Mouse (Mus musculus): ENCODE measurements at regions not wholly inside any gene's neighbourhood (a gene's known extent, or its start where the extent isn't known, plus 50 kb on each side); places are given as distances from the start of the nearest gene placed in this dataset.
"Not testable (repeated sequence)": the region's sequence is repeated elsewhere in the genome, so short reads cannot be mapped to it uniquely, and the experiment has no call there.

DNA sequence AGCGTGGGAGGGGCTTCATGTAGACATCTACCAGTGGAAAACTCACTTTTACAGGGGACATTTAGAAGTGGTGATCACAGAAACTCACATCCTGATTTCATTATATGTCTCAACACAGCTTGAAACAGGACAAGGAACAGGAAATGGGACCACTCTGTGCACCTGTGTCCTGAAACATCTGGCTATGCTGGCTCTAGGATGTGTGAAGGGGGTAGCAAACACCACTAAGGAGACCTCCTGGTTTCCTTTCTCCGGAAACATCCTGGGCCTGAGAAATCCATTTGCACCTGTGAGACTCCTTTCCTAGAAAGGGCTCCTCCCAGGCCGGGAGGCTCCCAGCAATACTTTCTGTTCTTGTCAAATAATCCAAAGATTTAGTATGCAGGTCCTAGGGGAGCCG, 167.1 kb downstream of the Opa1 start:
- no peak for DNase-seq

DNA sequence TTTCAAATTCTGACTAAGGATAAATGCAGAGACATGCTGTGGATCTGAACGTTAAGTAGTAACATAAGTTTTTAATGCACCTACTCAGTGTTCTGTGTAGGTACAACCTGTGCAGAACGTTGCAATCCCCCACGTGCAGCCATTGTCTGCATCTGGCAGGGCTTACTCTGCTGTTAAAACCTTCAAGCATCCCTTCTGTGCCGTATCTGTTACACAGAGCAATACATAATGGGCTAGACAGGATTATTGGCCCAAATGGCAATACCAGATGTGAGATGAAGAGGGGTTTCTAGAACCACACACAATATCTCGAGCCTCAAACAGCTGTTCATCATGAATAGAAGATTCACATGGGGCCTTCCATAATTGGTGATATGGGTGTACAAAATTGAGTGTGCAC, 170.0 kb downstream of the Opa1 start:
- no peak for DNase-seq

DNA sequence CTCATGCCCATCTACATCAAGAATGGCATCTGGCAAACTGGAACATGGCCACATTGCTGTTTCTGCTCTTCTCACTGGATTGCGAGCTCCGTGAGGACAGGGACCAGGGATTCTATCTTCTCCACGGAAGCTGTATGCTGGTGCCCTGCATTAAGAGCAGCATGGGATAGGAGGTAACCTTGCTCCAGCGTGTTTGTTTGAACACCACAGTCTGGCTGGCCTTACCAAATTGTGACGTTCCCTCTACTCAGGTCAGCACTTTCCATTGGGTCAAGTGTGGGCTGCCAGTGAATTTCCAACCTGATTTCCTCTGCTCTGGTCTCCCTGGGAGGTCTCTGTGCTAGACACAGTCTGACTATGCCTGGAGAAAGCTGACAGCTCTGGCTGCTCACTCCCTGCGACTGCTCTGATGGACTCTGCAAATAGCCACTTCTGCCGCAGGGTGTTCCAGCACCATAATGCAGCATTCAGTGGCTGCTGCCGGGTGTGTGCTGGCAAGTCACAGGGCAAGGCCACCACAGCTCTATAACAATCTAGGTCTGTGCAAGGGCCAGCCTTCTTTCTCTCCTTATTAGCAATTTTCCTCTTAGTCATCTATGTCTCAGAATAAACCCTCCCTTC, 175.6 kb downstream of the Opa1 start:
- peak in 1 of 2 experiments; percentile 11 for DNase-seq

DNA sequence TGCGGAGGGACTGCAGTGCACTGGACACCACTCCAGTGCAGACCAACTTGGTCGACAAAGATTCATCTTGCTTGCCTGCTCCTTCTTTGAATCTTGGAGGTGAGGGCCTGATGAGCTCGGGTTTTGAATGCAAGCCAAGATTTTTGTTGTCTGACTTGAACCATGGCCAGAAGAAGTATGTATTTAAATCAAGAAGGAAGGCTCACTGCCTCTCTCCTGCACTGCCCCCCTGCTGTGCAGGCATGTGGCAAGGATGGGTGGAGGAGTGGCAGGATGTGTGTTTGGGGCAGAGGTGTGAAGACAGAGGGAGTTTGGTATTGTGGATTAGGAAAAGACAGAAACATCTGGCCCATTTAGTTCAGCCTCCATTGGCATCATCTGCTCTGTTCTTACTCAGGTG, 179.1 kb downstream of the Opa1 start:
- DNase-seq: no peak

DNA sequence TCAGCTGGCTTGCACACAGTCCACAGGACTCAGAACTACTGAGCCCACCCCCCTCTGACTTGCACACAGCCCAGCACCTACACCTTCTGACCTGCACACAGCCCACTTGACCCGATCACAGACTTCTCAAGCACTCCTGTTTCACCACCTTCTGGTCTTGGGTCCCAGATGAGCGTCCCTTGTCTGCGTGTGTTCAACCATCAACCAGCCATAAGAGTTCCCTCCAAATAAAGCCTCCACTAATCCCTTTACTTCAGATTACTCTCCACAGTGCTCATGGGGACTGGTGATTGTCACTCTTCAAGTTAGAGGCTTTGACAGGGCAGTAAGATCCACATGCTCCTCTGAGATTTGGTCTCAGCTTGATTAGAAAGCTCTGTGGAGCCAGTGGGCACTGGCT, 180.3 kb downstream of the Opa1 start:
- no peak for DNase-seq

DNA sequence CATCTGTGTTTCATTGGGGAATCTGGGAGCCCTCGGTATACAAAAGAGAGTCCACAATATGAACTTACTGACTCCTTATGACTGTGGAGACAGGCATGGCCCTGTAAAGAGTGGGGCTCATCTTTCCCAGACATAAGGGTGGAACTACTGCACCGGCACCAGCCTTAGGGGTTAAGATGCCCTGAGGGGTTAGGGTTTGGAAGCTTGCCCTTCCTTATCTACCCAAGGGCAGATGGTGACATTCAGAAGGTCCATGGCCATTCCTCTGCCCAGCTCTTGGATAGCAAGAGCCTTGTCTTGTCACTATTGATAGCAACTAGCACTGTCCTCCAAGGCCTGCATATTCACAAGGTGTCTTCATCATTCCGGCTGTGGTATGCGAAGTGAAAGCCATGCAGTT, 181.5 kb downstream of the Opa1 start:
- DNase-seq: no peak

DNA sequence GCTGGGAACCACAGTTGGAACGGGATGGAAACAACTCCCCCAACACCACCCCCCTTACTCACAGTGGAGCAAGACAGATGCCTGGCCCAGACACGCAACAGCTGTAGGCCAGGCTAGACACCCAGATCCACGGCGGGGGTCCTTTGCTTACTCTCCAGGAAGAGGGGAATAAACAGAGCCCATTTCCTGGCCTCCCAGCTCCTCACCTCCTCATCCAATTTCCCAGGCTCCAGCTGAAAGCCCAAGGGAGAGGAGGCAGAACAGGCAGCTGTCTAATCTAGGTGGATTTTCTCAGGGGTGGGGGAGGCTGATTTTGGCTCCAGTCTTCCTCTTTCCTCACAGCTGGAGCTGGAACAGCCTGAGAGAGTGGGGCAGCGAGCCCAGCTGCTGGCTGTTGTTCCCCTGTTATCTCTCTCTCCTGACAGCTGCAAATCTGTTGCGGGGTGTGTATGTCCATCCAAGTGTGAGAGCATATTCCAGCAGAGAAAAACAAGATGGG, 182.7 kb downstream of the Opa1 start:
- no peak for DNase-seq

DNA sequence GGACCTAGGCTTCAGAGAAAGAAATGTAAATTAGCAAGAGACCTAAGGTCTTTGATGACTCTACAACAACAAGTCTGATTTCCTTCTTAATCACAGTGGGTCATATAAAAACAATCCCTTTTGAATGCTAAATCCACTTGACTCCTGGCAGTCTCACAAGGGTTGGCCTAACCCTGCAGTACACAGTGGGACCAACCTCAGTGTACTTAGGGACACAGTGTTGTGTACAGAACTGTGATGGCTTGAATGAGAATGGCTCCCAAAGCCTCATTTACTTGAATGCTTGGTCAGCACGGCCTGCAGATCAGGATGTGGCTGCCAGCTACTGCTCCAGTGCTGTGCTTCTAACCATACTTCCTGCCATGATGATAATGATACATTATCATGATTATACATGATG, 185.2 kb downstream of the Opa1 start:
- no peak for DNase-seq

DNA sequence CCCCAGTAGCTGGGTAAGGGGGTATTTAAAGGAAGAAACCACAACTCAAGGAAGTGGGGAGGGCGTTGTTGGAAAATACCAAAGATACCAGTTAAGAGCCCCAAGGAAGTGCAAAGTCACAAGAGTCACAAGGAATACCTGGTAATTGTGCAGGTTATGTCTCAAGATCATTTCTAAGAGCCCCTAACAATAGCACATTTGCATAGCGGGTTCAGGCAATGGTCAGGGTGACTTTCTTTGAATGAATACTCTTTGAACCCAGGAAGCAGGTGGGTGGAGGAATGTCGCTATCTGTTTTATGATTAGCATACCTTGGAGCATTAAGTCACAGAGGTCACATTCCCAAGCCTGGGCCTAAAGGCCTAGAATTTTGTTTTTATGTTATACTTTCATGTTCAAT, 186.7 kb downstream of the Opa1 start:
- not testable (repeated sequence) for DNase-seq

DNA sequence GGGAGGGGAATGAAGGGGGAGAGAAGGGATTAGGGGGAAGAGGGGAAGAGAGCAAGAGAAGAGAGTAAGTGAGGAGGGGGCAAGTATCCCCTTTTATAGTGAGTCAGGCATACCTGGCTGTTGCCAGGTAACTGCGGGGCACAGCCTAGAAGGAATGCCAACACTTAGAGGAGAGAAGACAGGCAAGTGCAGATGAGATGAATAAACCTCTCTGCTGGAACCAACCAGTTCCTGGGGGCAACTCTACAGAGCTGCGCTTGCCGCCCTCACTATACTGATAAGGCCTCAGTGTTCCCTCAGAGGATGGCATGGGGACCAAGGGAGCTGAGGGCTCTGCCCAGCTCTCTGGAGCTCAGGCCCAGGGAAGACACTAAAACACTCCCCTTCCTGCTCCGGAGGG, 192.2 kb downstream of the Opa1 start:
- DNase-seq: no peak

DNA sequence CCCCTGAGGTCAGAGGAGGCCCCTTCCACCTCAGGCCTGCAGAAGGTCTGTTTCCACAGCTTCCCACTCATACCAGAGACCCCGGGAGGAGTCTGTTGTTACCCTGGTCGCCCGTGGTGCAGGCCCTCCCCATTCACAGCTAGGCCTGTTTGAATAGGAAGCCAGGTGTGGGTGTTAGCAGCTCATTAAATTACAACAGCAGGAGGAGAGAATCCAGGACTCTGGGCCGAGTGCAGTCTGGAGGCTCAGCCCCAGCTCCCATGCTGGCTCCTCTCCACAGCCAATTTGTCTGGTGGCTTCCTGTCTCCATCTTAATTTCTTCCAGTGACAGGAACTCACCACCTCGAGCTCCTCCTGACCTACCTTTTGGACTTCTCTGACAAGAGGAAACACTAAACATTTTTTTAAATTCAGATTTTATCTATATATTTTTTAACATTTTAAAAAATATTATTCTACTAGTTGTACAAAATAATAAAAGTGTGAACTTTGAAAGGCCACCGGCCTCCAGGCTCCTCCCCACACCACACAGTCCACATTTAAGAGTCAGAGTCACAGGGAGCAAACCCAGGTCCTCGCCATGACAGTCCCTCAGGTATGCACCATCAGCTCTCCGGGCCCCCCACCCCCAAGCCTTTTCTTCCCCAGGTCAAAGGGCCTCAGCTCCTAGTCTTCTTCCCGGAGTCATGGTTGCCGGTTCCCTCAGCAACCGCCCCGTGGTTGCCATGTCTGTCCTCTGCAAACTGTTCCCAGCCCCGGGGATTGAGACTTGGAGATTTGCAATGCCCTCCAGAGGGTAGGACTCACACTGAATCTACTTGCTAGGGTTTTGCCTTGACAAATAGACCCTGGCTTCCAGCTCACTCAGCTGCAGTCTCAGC, 192.8 kb downstream of the Opa1 start:
- no peak for DNase-seq

DNA sequence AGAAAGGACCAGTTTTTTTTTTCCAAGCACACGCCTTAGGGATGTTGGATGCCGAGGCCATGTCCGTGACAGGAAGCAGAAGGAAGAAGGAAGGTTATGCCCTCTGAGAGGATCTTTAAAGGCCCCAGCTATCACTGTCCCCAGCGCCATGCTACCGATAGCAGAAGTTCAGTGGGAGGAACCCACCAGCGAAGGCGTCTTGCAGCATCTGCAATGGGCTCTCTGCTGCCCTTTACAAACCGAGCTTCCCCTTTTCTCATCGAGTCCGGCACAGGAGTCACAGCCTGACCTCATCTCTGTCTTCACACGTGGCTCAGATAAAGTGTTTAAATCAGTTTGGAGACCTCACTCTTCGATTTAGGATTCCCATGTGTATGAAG, 193.5 kb downstream of the Opa1 start:
- DNase-seq: no peak

DNA sequence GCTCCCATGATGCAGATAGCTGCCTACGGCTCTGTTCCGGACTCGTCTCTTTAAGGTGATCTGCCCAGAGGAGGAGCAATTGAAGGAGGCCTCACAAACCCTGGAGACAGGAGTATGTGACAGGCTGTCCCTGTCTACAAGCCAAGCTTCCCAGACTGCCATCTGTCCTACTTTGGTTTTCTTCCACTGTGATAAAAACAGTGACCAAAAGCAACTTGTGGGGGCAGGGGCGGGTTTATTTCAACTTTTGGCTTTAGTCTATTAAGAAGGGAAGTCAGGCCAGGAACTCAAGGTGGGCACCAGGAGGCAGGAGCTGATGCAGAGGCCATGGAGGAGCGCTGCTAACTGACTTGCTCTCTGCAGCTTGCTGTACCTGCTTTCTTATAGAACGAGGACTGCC, 193.9 kb downstream of the Opa1 start:
- DNase-seq: no peak

DNA sequence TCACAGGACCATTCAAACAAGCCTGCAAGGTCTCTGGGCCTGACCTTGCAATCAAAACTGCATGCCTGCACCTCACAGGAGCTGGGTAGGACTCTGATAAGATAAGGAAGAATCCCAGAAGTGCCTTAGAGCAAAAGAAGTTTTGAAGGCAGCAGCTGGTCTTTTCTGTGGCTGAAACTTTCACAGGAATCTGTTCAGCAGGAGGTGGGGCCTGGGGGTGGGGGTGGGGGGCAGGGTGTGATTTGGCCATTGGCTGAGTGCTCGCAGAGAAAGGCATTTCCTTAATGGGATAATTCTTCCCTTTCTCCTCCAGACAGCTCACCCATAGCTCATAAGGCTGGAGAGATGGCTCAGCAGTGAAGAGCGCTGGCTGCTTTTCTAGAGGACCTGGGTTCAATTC, 195.8 kb downstream of the Opa1 start:
- no peak for DNase-seq

DNA sequence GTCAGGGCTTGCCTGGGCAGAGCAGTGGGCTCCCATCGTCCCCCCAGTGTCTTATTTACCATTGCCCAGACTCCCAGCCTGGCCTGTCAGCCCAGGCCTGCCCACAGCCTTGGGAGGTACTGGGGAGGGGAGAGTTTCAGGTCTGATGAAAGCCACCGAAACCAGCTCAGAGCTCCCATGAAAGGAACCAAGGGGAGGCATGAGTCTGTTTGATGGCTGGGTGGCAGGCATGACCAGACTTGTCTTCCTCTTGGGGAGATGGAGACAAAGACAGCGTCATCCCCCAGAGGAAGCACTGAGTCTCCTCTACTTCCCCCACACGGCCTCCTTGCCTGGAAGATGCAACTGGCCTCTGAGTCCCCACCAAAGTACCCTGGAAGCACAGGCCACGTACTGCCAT, 196.7 kb downstream of the Opa1 start:
- DNase-seq: no peak

DNA sequence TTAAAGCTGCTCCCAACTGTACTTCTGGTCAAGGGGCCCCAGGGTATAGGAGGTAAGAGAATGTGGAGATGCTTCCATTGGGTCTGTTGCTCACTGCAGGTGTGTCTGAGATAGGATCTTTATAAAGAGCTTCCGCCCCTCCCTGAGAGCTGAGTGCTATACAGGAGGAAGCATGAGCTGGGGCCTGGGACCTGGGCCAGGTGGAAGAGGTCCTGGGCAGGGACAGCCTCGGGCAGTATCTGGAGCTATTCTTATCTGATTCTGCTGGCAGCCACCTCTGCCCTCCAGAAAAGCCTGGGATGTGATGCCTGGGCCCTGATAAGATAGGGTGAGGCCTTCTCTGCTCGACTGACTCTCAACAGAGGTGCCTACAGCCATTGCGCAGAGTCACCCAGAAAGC, 203.3 kb downstream of the Opa1 start:
- DNase-seq: no peak

DNA sequence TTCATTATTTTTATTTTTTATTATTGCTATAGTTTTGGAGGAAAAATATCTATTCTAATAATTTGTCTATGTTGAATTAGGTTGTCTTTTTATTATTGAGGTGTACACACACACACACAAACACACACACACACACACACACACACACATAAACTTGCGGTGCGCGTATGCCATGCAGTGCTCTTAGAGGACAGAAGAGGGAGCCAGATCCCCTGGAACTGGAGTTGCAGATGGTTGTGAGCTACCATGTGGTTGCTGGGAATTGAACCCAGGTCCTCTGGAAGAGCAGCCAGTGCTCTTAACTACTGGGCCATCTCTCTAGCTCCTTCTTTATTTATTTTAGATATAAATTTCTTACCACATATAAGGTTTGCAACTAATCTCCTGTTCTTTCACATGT, 206.0 kb downstream of the Opa1 start:
- no peak for DNase-seq

DNA sequence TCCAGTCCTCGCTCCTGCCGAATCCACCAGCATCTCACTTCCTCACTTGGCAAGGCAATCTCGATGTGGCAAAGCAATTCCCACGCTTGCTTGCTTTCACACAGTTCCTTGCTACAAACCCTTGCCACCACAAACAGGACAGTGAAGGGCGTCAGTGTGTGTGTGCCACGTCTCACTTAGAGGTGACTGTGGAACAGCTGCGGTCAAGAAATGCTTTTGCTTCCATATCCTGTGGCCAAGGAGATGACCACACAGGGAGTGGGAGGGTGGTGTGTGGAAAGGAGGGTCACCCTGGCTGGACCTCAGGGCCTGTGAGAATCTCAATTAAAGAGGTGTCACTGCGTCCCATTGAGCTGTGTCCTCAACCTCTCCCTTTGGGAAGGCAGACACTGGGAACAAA, 207.4 kb downstream of the Opa1 start:
- DNase-seq: no peak

DNA sequence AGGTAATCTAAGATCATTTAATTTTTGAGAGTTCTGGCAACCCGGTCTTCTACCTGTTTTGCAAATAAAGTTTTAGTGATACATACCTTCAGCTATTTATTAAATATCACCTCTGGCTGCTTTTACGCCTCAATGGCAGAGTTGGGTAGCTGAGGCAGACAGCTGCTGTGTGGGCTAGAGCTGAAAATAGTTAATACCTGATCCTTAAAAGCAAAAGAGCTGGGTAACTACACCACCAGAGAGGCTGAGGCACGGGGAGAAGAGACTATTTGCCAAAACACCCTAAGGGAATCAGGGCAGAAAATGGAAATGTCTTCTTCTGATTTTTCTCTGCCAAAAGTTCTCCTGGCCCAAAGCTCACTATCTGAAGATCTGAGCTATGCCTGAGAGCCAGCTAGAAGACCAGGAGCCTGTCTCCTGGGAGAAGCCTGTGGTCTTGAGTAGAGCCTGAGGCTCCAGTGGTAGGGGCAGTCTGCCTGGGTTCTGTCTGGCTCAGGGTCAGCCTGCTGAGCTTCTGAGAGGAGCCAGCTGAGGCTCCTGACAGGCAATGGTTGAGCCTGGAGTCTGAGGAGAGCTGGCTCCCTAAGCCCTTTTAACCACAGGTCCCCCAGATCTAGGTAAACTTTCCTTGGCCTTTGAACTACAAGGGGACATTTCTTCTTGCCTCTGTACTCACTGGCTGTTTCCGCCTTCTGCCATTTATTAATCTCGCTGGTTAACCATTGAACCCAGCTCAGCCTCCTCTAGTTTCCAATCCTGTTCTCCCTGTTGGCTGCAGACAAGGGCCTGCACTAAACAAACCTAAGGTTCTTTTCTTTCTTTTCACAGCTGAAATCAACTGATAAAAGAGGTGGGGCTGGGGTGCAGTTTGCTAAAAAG, 208.7 kb downstream of the Opa1 start:
- DNase-seq: peak; percentile 88 to 94

DNA sequence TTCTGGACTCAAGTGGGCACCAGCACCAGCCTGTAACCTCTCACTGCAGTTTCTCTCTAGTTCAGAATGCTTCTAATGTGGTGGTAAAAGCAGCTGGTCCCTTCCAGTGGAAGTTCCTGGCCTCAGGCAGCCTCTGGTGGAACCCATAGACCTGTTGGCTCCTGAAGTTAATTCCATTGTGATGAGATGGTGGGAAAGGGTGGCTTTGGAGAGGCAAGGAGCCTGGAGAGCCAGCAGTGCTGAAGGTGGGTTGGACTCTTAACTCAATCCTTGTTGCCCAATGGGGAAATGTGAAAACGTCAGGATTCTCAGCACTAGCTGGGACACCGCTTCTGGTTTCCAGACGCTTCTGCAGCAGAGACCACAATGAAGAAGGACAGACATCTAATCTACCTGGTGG, 210.9 kb downstream of the Opa1 start:
- DNase-seq: no peak

DNA sequence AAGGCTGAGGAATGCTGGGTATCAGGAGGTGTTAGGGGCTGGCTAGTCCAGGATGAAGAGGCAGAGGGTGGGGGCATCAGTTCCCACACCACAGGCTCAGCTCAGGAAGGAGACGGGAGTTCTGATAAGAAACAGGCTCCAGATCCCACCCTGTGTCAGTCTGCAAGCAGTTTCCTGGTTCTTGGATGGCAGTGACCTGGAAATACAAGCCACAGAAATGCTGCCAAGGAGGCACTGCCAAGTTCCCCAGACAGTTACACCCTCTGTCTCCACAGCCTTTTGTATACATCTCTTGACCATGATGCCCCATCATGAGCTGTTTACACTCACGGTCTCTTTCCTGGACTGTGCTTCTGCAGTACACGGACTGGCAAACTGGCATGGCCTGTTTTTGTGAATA, 220.1 kb downstream of the Opa1 start:
- DNase-seq: no peak

DNA sequence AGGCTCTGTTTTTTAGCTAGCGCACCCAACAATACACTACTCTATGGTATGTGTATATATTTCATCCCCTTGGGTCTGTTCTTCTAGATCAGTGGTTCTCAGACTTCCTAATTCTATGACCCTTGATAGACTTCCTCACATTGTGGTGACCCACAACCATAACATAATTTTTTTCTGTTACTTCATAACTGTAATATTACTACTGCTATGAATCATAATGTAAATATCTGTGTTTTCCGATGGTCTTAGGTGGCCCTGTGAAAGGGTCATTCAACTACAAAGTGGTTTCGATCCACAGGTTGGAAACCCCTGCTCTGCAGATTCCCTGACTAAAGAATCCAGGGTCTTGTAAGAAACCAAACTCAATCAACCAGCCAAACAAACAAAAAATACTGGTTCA, 220.8 kb downstream of the Opa1 start:
- no peak for DNase-seq

DNA sequence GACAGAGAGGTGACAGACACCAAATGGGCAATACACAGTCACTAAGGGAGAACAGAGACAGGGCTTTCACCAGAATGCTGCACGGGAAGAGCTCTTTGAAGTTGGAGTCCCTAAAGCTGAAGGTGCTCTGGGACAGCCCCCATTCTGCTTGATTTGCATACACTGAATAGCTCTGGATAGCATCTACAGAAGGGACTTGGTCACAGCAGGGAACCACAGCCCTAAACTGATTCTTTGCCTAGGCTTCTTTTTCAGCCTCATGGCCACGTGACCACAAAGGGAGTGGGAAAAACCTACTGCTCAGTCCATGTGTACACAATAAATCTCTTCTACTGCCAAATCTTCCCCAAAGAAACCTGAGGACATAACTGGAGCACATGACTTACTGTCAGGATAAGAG, 221.3 kb downstream of the Opa1 start:
- DNase-seq: no peak

DNA sequence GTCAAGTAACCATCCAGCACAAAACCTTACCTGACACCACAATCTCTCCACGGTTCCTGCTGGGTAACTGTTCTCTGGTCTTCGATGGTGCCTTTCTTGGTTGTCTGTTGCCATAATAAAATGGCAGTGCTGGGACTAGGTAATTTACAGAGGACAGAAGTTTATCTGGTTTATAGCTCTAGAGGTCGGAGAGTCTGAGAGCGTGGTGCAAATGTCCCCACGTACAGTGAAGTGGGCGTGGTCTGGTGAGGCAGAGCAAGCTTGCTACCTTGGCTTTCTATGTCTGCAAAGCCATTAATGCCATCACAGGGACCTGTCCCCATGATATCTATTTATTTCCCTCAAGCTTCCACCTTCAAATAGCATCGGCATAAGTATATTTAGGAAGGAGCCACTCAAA, 223.0 kb downstream of the Opa1 start:
- DNase-seq: no peak
